Mouse (Mus musculus) lung, embryonic 14.5 days (tissue): ENCODE results near the gene Zfpl1. TPM values are rescaled to one million over a fixed set of nuclear protein-coding genes. Genes with fewer than 3 reads are reported as not detected.
"Not testable (repeated sequence)": the region's sequence is repeated elsewhere in the genome, so short reads cannot be mapped to it uniquely, and the experiment has no call there.

Experiments
- ATAC-seq: fragments of 200-750 bp; cut with Nextera tagmentation; 2 replicates; pipeline ENCODE4 v1.8.0; 2017; ENCODE audit warnings: mild to moderate bottlenecking, moderate TSS enrichment, moderate library complexity; ENCODE audit not compliant: insufficient read depth
- DNase-seq: peaks from one replicate; pipeline ENCODE4 v3.0.0-alpha.2; 2015
- H3K27ac ChIP-seq: fragments of 300-500 bp; sonication (generic); 2 replicates; pipeline ENCODE4 v1.5.1; 2014; ENCODE audit warnings: low read depth, mild to moderate bottlenecking, moderate library complexity
- H3K27me3 ChIP-seq: fragments of 300-500 bp; sonication (generic); 2 replicates; pipeline ENCODE4 v1.6.1; 2014; ENCODE audit warnings: low read length, control low read depth; ENCODE audit not compliant: insufficient read depth
- H3K36me3 ChIP-seq: fragments of 300-500 bp; sonication (generic); 2 replicates; pipeline ENCODE4 v1.6.1; 2014; ENCODE audit warnings: control low read depth; ENCODE audit not compliant: insufficient read depth
- H3K4me1 ChIP-seq: fragments of 300-500 bp; sonication (generic); 2 replicates; pipeline ENCODE4 v1.6.1; 2014; ENCODE audit warnings: antibody characterized with exemption, control low read depth; ENCODE audit not compliant: insufficient read depth
- H3K4me2 ChIP-seq: fragments of 300-500 bp; sonication (generic); 2 replicates; pipeline ENCODE4 v1.6.1; 2014; ENCODE audit warnings: mild to moderate bottlenecking
- H3K4me3 ChIP-seq: fragments of 300-500 bp; sonication (generic); 2 replicates; pipeline ENCODE4 v1.5.1; 2014; ENCODE audit warnings: low read depth, low read length
- H3K9ac ChIP-seq: fragments of 300-500 bp; sonication (generic); 2 replicates; pipeline ENCODE4 v1.6.1; 2014
- H3K9me3 ChIP-seq: fragments of 300-500 bp; sonication (generic); 2 replicates; pipeline ENCODE4 v1.6.1; 2016; ENCODE audit warnings: low read depth, low read length, control low read depth
- CTCF ChIP-seq: IDR thresholded peaks from 2 replicates; pipeline ENCODE4 v1.5.1; 2016; ENCODE audit warnings: antibody characterized with exemption, low read depth
- WGBS: fragments of 180-500 bp; shearing (Covaris S2); extraction: QIAGEN DNeasy Blood & Tissue Kit; methylation state at CpG from one replicate; pipeline ENCODE4 v1.1.7; 2014; 5-methylcytosine and 5-hydroxymethylcytosine counted together
- polyA plus RNA-seq: library from polyadenylated mRNA; unstranded; fragments of >200 nt; fragmentation: Nextera tagmentation; extraction: Ambion mirVana; gene quantifications from 2 replicates; pipeline ENCODE4 v1.2.1, GENCODE M21; 2014

Zfpl1 gene
- polyA plus RNA-seq, 1 experiment from 2014 or later = 72.3 TPM

DNA sequence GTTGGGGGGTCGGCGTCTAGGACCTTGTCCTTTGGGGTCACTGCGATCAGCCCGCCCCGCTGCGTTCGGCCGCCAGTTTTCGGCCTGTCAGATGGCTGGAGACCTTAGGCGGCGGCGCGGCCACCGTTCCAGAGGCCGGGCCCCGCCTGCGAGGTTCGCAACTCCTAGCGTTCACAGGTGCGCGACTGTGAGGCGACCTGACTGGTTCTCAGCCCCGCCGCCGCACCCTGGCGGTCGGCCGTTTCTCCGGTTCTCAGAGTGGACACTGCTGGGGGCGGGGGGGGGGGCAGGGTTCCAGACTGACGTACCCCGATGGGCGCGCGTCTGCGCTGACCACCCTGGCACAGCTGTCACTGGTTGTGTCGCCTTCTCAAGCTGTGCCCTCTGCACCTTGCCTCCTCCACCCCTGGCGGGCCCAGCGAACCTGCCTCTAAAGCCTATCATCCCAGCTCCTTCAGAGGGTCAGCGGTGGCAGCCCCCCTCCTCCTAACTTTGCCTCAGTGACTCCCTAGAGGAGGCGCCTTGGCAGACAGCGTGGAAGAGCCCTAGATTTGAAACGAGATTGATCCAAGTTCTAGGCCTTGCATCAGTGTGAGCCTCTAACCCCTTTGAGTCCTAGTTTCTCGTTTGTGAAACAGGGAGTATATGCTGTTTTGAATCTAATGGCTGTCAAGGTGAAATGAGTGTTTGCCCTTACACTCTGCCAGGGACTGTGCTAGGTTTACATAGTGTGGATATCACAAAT is 37.4 kb downstream of the Zfpl1 start:
- ATAC-seq = peak; percentile 11
- no peak for DNase-seq
- H3K9me3 ChIP-seq = no peaks in the 10 kb centered on the region
- peak; percentile 7; the same call in 1 of the 2 replicates for TF ChIP-seq CTCF
- H3K4me1 ChIP-seq = peaks cover 6% of the 10 kb centered on the region; the same call in 1 of the 2 replicates
- H3K4me3 ChIP-seq = peak overlapping the region; percentile 94
- peak overlapping the region; percentile 78 for H3K4me2 ChIP-seq
- H3K27ac ChIP-seq = peak overlapping the region; percentile 99
- H3K27me3 ChIP-seq = no peaks in the 10 kb centered on the region
- peak overlapping the region; percentile 92 for H3K9ac ChIP-seq
- WGBS = 1% methylated on average over 44 of the region's 44 CpGs
- peaks cover 45% of the 10 kb centered on the region for H3K36me3 ChIP-seq

DNA sequence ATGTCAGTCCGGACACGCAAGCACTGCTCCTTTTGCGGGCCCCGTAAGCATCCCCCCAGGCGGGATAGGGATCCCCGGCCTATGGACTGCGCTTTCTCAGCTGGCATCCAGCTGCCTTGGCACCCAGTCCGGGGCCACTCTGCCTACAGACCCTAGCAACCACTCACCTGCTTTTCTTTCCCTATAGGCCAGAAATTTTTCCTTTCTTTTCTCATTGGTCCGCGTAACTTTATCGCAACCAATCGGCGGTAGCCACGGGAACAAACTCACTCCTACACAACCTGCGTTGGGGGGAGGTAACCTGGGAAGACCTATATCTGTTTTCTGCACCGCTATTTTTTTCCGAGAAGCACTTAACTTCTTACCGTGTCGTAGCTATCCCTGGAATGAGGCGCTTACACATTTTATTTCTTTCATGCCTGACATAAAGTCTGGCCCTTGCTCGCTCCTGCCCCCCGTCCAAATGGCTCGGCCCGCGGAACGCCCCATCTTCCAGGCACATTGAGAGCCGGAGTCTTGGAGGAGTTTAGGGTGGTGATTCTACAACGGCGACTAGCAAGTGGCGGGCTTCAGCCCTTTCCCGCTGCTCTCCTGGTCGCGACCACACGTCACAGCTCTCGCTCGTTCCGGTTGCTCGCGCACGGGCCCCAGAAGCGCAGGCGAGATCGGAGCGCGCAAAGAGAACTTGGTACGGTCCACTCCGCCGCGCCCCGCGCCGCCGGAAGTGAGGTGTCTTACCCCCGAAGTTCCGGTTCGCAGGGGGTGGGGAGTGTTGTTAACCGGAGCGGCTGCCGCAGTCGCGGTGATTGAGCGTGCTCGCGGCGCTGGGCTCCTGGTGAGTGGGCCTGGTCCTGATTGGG is 38.2 kb downstream of the Zfpl1 start, which contains the start of gene Syvn1:
Gene Syvn1, plus strand, starts transcription at position 283 of the 860 bp plus-strand sequence.
- WGBS = under 1% methylated on average over 65 of the region's 65 CpGs
- Histone ChIP-seq H3K36me3 (peaks cover 37% of the 10 kb centered on the region), H3K4me3 (peak within 1 kb of the TSS; percentile 94), H3K4me2 (peak within 1 kb of the TSS; percentile 78), H3K27me3 (no peaks in the 10 kb centered on the region), H3K9me3 (no peaks in the 10 kb centered on the region), H3K9ac (peak within 1 kb of the TSS; percentile 92), H3K4me1 (peaks cover 6% of the 10 kb centered on the region; the same call in 1 of the 2 replicates), H3K27ac (peak within 1 kb of the TSS; percentile 99)
- DNase-seq = peak; percentile 97
- TF ChIP-seq CTCF = no peak
- peak; percentile 91 for ATAC-seq

DNA sequence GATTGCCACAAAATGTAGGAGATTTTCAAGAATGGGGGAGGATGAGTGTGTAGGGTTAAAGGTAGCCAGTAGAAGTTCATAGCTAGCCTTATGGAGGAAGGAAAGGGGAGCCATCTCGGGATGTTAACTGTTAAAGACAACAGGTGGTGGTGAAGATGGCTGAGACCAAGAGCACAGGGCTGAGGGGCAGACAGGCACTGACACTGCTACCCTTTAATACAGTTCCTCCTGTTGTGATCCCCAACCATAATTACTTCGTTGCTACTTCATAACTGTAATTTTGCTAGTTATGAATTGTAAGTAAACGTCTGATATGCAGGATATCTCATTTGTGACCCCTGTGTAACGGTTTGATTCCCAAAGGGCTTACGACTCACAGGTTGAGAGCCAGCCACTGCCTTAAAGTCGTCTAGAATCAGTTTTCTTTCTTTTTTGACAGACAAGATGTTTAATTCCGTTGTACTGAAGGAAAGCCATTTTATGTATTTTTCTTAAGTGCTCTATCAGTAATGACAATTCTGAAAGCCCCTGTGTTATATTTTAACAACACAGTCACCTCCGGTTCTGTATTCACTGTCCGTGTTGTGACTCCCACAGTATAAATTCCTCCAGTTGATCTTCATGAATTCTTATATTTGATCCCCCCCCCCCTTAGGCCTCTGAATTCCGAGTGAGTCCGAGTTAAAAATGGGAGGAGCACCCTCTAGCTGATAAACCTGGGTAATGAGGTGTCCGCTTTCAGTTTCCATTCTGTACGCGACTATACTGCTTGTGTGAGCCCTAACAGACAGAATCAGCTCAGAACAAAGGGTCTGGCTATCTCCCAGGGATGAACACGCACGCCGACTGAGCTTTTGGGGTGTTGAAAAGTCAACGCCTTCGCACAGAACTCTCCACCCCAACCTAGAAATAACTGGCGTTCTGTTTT is 39.1 kb downstream of the Zfpl1 start:
- Histone ChIP-seq H3K27ac (peak overlapping the region; percentile 99), H3K4me1 (peaks cover 6% of the 10 kb centered on the region; the same call in 1 of the 2 replicates), H3K27me3 (no peaks in the 10 kb centered on the region), H3K4me2 (peak overlapping the region; percentile 78), H3K36me3 (peaks cover 28% of the 10 kb centered on the region), H3K9ac (peak overlapping the region; percentile 92), H3K4me3 (peak overlapping the region; percentile 94), H3K9me3 (no peaks in the 10 kb centered on the region)
- 14% methylated on average over 20 of the region's 20 CpGs for WGBS
- DNase-seq (peak; percentile 70), ATAC-seq (peak; percentile 29; the same call in 1 of the 2 replicates)
- TF ChIP-seq CTCF = no peak

DNA sequence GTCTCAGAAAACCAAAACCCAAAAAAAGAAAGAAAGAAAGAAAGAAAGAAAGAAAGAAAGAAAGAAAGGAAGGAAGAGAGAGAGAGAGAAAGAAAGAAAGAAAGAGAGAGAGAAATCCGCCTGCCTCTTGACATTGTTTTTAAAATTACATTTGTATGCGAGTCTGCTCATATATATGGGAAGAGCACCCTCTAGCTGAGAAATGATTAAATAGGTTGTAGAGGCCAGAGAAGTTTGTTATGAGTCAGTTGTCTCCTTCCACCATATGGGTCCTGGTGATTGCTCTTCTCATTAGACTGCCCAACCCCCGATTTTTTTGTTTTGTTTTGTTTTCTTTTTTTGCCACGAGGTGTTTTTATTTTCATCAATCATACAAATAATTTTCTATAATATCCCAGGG is 40.7 kb downstream of the Zfpl1 start:
- H3K27ac ChIP-seq, H3K4me2 ChIP-seq, H3K4me1 ChIP-seq, H3K9ac ChIP-seq, H3K4me3 ChIP-seq, ATAC-seq, H3K27me3 ChIP-seq, H3K9me3 ChIP-seq: not testable (repeated sequence)
- peak; percentile 79 for DNase-seq
- peaks cover 13% of the 10 kb centered on the region for H3K36me3 ChIP-seq
- WGBS = 42% methylated on average over 4 of the region's 4 CpGs
- peak; percentile 52 for TF ChIP-seq CTCF

DNA sequence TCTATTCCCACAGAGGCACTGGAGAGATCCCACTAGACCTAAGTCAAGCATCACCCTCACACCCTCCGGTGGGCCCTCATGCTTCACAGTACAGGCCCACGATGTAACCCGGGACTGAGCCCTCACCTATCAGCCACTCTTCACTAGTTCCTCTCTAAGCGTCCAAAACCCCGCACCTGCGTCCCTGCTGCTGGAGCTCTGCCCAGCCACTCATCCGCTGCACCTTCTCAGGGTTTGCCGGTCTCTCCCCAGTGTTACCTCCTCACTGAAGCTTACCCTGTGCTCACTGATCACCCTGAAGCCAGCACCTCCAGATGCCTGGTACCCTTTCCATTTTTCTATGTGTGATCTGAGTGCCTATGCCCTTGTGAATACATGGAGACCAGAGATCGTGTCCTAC is 42.5 kb downstream of the Zfpl1 start:
- Histone ChIP-seq H3K4me3 (no peak overlapping the region), H3K9me3 (no peaks in the 10 kb centered on the region), H3K9ac (no peak overlapping the region), H3K4me1 (no peaks in the 10 kb centered on the region; the same call in 1 of the 2 replicates), H3K27me3 (no peaks in the 10 kb centered on the region), H3K36me3 (no peaks in the 10 kb centered on the region), H3K27ac (no peak overlapping the region), H3K4me2 (no peak overlapping the region)
- ATAC-seq (no peak), DNase-seq (no peak)
- TF ChIP-seq CTCF = no peak
- WGBS = 77% methylated on average over 9 of the region's 9 CpGs

DNA sequence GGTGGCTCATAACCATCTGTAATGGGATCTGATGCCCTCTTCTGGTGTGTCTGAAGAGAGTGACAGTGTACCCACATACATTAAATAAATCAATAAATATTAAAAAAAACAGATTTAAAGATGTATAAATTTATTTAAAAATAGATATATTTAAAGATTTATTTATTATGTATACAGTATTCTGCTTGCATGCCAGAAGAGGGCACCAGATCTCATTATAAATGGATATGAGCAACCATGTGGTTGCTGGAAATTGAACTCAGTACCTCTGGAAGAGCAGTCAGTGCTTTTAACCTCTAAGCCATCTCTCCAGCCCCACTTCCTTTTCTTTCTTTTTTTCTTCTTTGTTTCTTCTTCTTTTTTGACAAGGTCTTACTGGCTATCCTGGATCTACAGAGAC is 44.8 kb downstream of the Zfpl1 start:
- Histone ChIP-seq H3K27me3 (no peaks in the 10 kb centered on the region), H3K27ac (no peak overlapping the region), H3K9me3 (no peaks in the 10 kb centered on the region), H3K36me3 (no peaks in the 10 kb centered on the region), H3K9ac (no peak overlapping the region), H3K4me1 (no peaks in the 10 kb centered on the region), H3K4me3 (no peak overlapping the region), H3K4me2 (no peak overlapping the region)
- TF ChIP-seq CTCF = 0 out of 2 replicates have a peak, but pooled peaks have one; percentile 15
- no peak for ATAC-seq
- DNase-seq = no peak
